Mouse (Mus musculus) kidney, postnatal 0 days (tissue): ENCODE results near the gene Gm2a. TPM values are rescaled to one million over a fixed set of nuclear protein-coding genes. Genes with fewer than 3 reads are reported as not detected.
A peak's percentile ranks its signal among the peaks of the same experiment; 100 is the strongest.
"Not testable (repeated sequence)": the region's sequence is repeated elsewhere in the genome, so short reads cannot be mapped to it uniquely, and the experiment has no call there.

Experiments
- ATAC-seq: fragments of 200-750 bp; cut with Nextera tagmentation; replicated peaks from 2 replicates; pipeline ENCODE4 v1.8.0; 2017; ENCODE audit warnings: low read depth, moderate number of reproducible peaks, moderate TSS enrichment, moderate library complexity; ENCODE audit not compliant: low FRiP score
- DNase-seq: peaks from one replicate; pipeline ENCODE4 v3.0.0-alpha.2; 2016; ENCODE audit warnings: low spot score
- H3K27ac ChIP-seq: fragments of 300-500 bp; sonication (generic); 2 replicates; pipeline ENCODE4 v1.5.1; 2014; ENCODE audit warnings: mild to moderate bottlenecking
- H3K27me3 ChIP-seq: fragments of 300-500 bp; sonication (generic); 2 replicates; pipeline ENCODE4 v1.6.1; 2014; ENCODE audit warnings: low read length, mixed read lengths; ENCODE audit not compliant: insufficient read depth
- H3K36me3 ChIP-seq: fragments of 300-500 bp; sonication (generic); 2 replicates; pipeline ENCODE4 v1.6.1; 2014; ENCODE audit warnings: low read length, mixed read lengths; ENCODE audit not compliant: insufficient read depth
- H3K4me1 ChIP-seq: fragments of 300-500 bp; sonication (generic); replicated peaks from 2 replicates; pipeline ENCODE4 v1.6.1; 2014; ENCODE audit warnings: antibody characterized with exemption, low read length, mixed read lengths; ENCODE audit not compliant: insufficient read depth
- H3K4me2 ChIP-seq: fragments of 300-500 bp; sonication (generic); 2 replicates; pipeline ENCODE4 v1.6.1; 2014; ENCODE audit warnings: mild to moderate bottlenecking, low read length, moderate library complexity, mixed read lengths
- H3K4me3 ChIP-seq: fragments of 300-500 bp; sonication (generic); replicated peaks from 2 replicates; pipeline ENCODE4 v1.5.1; 2014; ENCODE audit warnings: low read depth, low read length
- H3K9ac ChIP-seq: fragments of 300-500 bp; sonication (generic); 2 replicates; pipeline ENCODE4 v1.6.1; 2014; ENCODE audit warnings: low read depth, low read length
- H3K9me3 ChIP-seq: fragments of 300-500 bp; sonication (generic); replicated peaks from 2 replicates; pipeline ENCODE4 v1.6.1; 2016; ENCODE audit warnings: low read length, inconsistent platforms, mixed read lengths
- CTCF ChIP-seq: IDR thresholded peaks from 2 replicates; pipeline ENCODE4 v1.5.1; 2016; ENCODE audit warnings: antibody characterized with exemption, low read depth, mild to moderate bottlenecking, moderate library complexity
- WGBS: fragments of 180-500 bp; shearing (Covaris S2); extraction: QIAGEN DNeasy Blood & Tissue Kit; methylation state at CpG from one replicate; pipeline ENCODE4 v1.1.7; 2014; 5-methylcytosine and 5-hydroxymethylcytosine counted together
- polyA plus RNA-seq: library from polyadenylated mRNA; unstranded; fragments of >200 nt; fragmentation: Nextera tagmentation; extraction: Ambion mirVana; gene quantifications from 2 replicates; pipeline ENCODE4 v1.2.1, GENCODE M21; 2015

Gene Gm2a
- polyA plus RNA-seq, 1 experiment from 2014 or later: 59.8 TPM

GRCm38 (mm10) chr11:55087006-55087405, 10.9 kb upstream of the Gm2a start:
- no peaks in the 10 kb centered on the region for H3K36me3 ChIP-seq
- no peaks in the 10 kb centered on the region for H3K9me3 ChIP-seq
- H3K4me2 ChIP-seq: no peak overlapping the region
- peak; percentile 36; the same call in 1 of the 2 replicates for ATAC-seq
- H3K27ac ChIP-seq: no peak overlapping the region
- 12% methylated on average over 10 of the region's 10 CpGs for WGBS
- peak; percentile 97 for TF ChIP-seq CTCF
- no peaks in the 10 kb centered on the region for H3K27me3 ChIP-seq
- peak; percentile 88 for DNase-seq
- H3K4me3 ChIP-seq: no peak overlapping the region
- H3K4me1 ChIP-seq: no peaks in the 10 kb centered on the region
- H3K9ac ChIP-seq: no peak overlapping the region

GRCm38 (mm10) chr11:55089892-55090291, 8.0 kb upstream of the Gm2a start:
- Histone ChIP-seq H3K4me1 (no peaks in the 10 kb centered on the region), H3K27me3 (no peaks in the 10 kb centered on the region), H3K4me2 (no peak overlapping the region), H3K4me3 (no peak overlapping the region), H3K27ac (no peak overlapping the region), H3K9ac (no peak overlapping the region), H3K36me3 (no peaks in the 10 kb centered on the region), H3K9me3 (no peaks in the 10 kb centered on the region)
- WGBS: 82% methylated on average over 2 of the region's 2 CpGs
- TF ChIP-seq CTCF: no peak
- DNase-seq (no peak), ATAC-seq (no peak)

- TF ChIP-seq CTCF: no peak
- DNase-seq (no peak), ATAC-seq (no peak)
- no peak overlapping the region for H3K27ac ChIP-seq
- no peaks in the 10 kb centered on the region for H3K36me3 ChIP-seq
- H3K4me2 ChIP-seq: no peak overlapping the region
- H3K27me3 ChIP-seq: no peaks in the 10 kb centered on the region
- H3K9me3 ChIP-seq: no peaks in the 10 kb centered on the region
- H3K4me1 ChIP-seq: peaks cover 4% of the 10 kb centered on the region; the same call in 1 of the 2 replicates
- no peak overlapping the region for H3K9ac ChIP-seq
- 80% methylated on average over 7 of the region's 7 CpGs for WGBS
- no peak overlapping the region for H3K4me3 ChIP-seq
Observed at GRCm38 (mm10) chr11:55093096-55093495, 4.8 kb upstream of the Gm2a start.

GRCm38 (mm10) chr11:55096296-55096695, 1.6 kb upstream of the Gm2a start:
- 70% methylated on average over 4 of the region's 4 CpGs for WGBS
- H3K27ac ChIP-seq, H3K4me1 ChIP-seq, H3K36me3 ChIP-seq, H3K9ac ChIP-seq, H3K4me2 ChIP-seq, ATAC-seq, H3K4me3 ChIP-seq, H3K9me3 ChIP-seq, H3K27me3 ChIP-seq, DNase-seq: not testable (repeated sequence)

GRCm38 (mm10) chr11:55096731-55097462, 1.0 kb upstream of the Gm2a start:
- H3K4me1 ChIP-seq: peaks cover 10% of the 10 kb centered on the region; the same call in 1 of the 2 replicates
- H3K4me3 ChIP-seq: peak overlapping the region; percentile 21
- H3K9me3 ChIP-seq: no peaks in the 10 kb centered on the region
- no peaks in the 10 kb centered on the region for H3K27me3 ChIP-seq
- DNase-seq (no peak), ATAC-seq (no peak)
- H3K27ac ChIP-seq: peak overlapping the region; percentile 83
- no peak overlapping the region for H3K9ac ChIP-seq
- WGBS: 26% methylated on average over 11 of the region's 11 CpGs
- no peak for TF ChIP-seq CTCF
- H3K4me2 ChIP-seq: peak overlapping the region; percentile 67
- no peaks in the 10 kb centered on the region for H3K36me3 ChIP-seq

- no peaks in the 10 kb centered on the region for H3K27me3 ChIP-seq
- WGBS: 10% methylated on average over 24 of the region's 24 CpGs
- H3K9me3 ChIP-seq: no peaks in the 10 kb centered on the region
- H3K9ac ChIP-seq: peak overlapping the region; percentile 58; the same call in 1 of the 2 replicates
- ATAC-seq: no peak
- peak; percentile 38 for DNase-seq
- no peak for TF ChIP-seq CTCF
- H3K4me3 ChIP-seq: peak overlapping the region; percentile 43
- no peaks in the 10 kb centered on the region for H3K36me3 ChIP-seq
- H3K27ac ChIP-seq: 0 out of 2 replicates have a peak overlapping the region, but pooled peaks have one; percentile 43
- H3K4me2 ChIP-seq: peak overlapping the region; percentile 67
- peaks cover 10% of the 10 kb centered on the region; the same call in 1 of the 2 replicates for H3K4me1 ChIP-seq
Observed at GRCm38 (mm10) chr11:55098189-55098915, 437 bp downstream of the Gm2a start.
